Mouse (Mus musculus): Measurements from ENCODE around the gene Olfr1325. TPM values are rescaled to one million over a fixed set of nuclear protein-coding genes. Genes with fewer than 3 reads are reported as not detected.

The Olfr1325 gene
- not detected for polyA plus RNA-seq (2014; fragmentation: Illumina TruSeq; extraction: RNeasy Lipid Tissue Mini Kit (QIAGEN cat#74804))

DNA sequence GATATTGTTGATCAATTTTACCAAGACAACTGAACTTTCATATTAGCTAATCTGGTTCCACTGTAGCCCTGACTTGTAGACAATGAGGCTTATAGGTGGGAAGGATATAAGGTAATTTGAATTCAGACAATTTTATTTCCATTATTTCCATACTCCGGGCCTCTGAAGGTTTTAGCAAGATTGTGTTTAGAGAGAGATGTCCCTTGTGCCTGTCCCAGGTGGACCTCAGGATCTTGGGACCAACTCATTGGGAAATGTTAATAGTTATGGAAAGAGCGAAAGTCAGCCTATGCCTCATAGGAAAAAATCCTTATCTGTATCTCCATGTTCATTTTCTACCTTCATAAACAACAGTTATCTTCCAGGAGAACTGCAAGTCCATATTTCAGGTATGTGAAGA is at the start of gene Olfr1325:
TSS of gene Olfr1325 (plus strand) at position 301 of the 400 bp plus-strand sequence.

DNA sequence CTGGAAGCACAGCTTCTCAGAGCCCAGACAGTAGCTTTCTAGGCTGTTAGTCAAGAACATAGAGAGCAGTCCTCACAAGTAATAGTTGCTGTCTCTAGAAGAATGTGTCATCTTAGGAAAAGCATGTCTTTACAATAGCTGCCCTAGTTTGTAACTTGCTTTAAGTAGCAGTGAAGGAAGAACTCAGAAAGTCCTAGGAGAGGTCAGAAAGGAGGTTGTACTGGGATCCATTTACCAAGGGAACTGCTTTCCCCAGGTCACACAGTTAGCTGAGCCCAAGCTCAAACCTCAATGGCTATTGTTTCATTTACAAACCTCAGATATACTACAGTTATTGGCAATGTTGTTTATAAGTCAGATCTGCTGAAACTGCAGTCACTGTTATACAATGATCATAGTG is 17.7 kb upstream of the Olfr1325 start, which contains the start of gene Olfr1326-ps1:
TSS of gene Olfr1326-ps1 (minus strand) at position 101 of the 400 bp plus-strand sequence.

GRCm38 (mm10) chrX:74645466-74646323 is 53.2 kb downstream of the Olfr1325 start, which contains the start of gene Gm5640:
TSS of gene Gm5640 (minus strand) at chrX:74645635.

Other genes starting within 250 kb of the Olfr1325 start
- gene Lage3, start 239.1 kb upstream of the Olfr1325 start, polyA plus RNA-seq (2014; fragmentation: Illumina TruSeq; extraction: RNeasy Lipid Tissue Mini Kit (QIAGEN cat#74804)) = 13.9 TPM
- gene Ubl4a, start 219.5 kb upstream of the Olfr1325 start, polyA plus RNA-seq (2014; fragmentation: Illumina TruSeq; extraction: RNeasy Lipid Tissue Mini Kit (QIAGEN cat#74804)) = 44.0 TPM
- gene Slc10a3, start 219.3 kb upstream of the Olfr1325 start, polyA plus RNA-seq (2014; fragmentation: Illumina TruSeq; extraction: RNeasy Lipid Tissue Mini Kit (QIAGEN cat#74804)) = 11.3 TPM
- gene Fam3a, start 199.4 kb upstream of the Olfr1325 start, polyA plus RNA-seq (2014; fragmentation: Illumina TruSeq; extraction: RNeasy Lipid Tissue Mini Kit (QIAGEN cat#74804)) = 9.9 TPM
- 40.7 TPM for gene Ikbkg, start 199.4 kb upstream of the Olfr1325 start, polyA plus RNA-seq (2014; fragmentation: Illumina TruSeq; extraction: RNeasy Lipid Tissue Mini Kit (QIAGEN cat#74804))
- 19.3 TPM for gene G6pdx, start 163.5 kb upstream of the Olfr1325 start, polyA plus RNA-seq (2014; fragmentation: Illumina TruSeq; extraction: RNeasy Lipid Tissue Mini Kit (QIAGEN cat#74804))
- gene Gm6880, start 111.3 kb upstream of the Olfr1325 start, polyA plus RNA-seq (2014; fragmentation: Illumina TruSeq; extraction: RNeasy Lipid Tissue Mini Kit (QIAGEN cat#74804)) = not detected
- not detected for gene Olfr1326-ps1, start 17.8 kb upstream of the Olfr1325 start, polyA plus RNA-seq (2014; fragmentation: Illumina TruSeq; extraction: RNeasy Lipid Tissue Mini Kit (QIAGEN cat#74804))
- gene Gm5640, start 53.0 kb downstream of the Olfr1325 start, polyA plus RNA-seq (2014; fragmentation: Illumina TruSeq; extraction: RNeasy Lipid Tissue Mini Kit (QIAGEN cat#74804)) = not detected
- not detected for gene Gm6890, start 148.2 kb downstream of the Olfr1325 start, polyA plus RNA-seq (2014; fragmentation: Illumina TruSeq; extraction: RNeasy Lipid Tissue Mini Kit (QIAGEN cat#74804))
- not detected for gene Gm5936, start 244.5 kb downstream of the Olfr1325 start, polyA plus RNA-seq (2014; fragmentation: Illumina TruSeq; extraction: RNeasy Lipid Tissue Mini Kit (QIAGEN cat#74804))

All from ovary, adult 10 weeks (tissue).